Mouse (Mus musculus) liver, adult 2 months (tissue): ENCODE results near the gene Ndufs8.

ENCODE experiments used
- CTCF ChIP-seq: fragments of 200-500 bp; IDR thresholded peaks from 2 replicates; pipeline ENCODE4 v1.5.1; 2011; ENCODE audit warnings: low read depth, low read length, control low read depth
- POLR2A ChIP-seq: fragments of 200-500 bp; IDR thresholded peaks from 2 replicates; pipeline ENCODE4 v1.6.1; 2011; ENCODE audit warnings: low read length, control low read depth; ENCODE audit not compliant: insufficient read depth; ENCODE audit errors: extremely low read depth

DNA sequence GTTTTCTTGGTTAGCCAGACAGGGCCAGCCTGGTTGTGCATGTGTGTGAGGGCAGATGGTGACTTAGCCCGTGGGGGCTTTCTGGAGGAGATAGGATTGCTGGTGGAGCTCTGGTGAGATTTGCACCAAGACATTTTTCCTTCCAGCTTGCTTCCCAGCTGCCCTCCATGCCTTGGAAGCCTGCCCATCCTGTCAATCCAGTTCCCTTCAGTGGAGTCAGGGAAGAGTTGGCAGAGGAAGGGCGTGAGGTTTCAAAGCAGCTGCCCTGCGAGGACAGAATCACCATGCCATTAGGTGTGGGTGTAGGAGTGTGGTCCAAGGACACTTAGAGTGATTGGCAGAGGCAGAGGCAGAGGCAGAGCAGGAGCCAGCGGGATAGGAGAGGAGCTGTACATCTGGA lies 45.9 kb upstream of the Ndufs8 start, which contains the start of gene Aldh3b3:
- TF ChIP-seq POLR2A, result no peak
- no peak for TF ChIP-seq CTCF
